Mouse (Mus musculus) myocyte (in vitro differentiated cells): ENCODE measurements around the gene Slc16a10. TPM values are rescaled to one million over a fixed set of nuclear protein-coding genes. Genes with fewer than 3 reads are reported as not detected.

Experiments
- H3K27me3 ChIP-seq: one replicate; pipeline ENCODE4 v1.6.1; 2011; ENCODE audit not compliant: control insufficient read depth, insufficient read depth, insufficient read length
- H3K36me3 ChIP-seq: one replicate; pipeline ENCODE4 v1.6.1; 2011; ENCODE audit not compliant: control insufficient read depth, insufficient read depth
- H3K4me2 ChIP-seq: one replicate; pipeline ENCODE4 v1.6.1; 2011; ENCODE audit warnings: low read depth, control low read depth
- H3K4me3 ChIP-seq: one replicate; pipeline ENCODE4 v1.5.1; 2011; ENCODE audit warnings: mild to moderate bottlenecking, control low read depth, moderate library complexity
- H3K79me2 ChIP-seq: one replicate; pipeline ENCODE4 v1.6.1; 2011; ENCODE audit not compliant: control insufficient read depth, insufficient read depth
- H3ac ChIP-seq: one replicate; pipeline ENCODE4 v1.6.1; 2011; ENCODE audit not compliant: control insufficient read depth, insufficient read length
- CEBPB ChIP-seq: IDR thresholded peaks from 2 replicates; pipeline ENCODE4 v1.6.1; 2011; ENCODE audit warnings: mild to moderate bottlenecking, moderate library complexity; ENCODE audit not compliant: poor library complexity, insufficient read depth, severe bottlenecking
- E2F4 ChIP-seq: IDR thresholded peaks from one replicate; pipeline ENCODE4 v1.6.1; 2011; ENCODE audit warnings: mild to moderate bottlenecking, control low read depth, moderate library complexity; ENCODE audit not compliant: insufficient read depth
- MAX ChIP-seq: IDR thresholded peaks from one replicate; pipeline ENCODE4 v1.6.1; 2011; ENCODE audit warnings: low read depth, mild to moderate bottlenecking, control low read depth
- MYOD1 ChIP-seq, 3 experiments: IDR thresholded peaks; one replicate each; pipeline ENCODE4 v1.6.1; 2011; ENCODE audit warnings: control low read depth in 2 of 3, low read depth in 2 of 3, mild to moderate bottlenecking in 2 of 3, moderate library complexity in 1 of 3; ENCODE audit not compliant: insufficient read length in 2 of 3, control insufficient read depth in 1 of 3
- MYOG ChIP-seq, 3 experiments: IDR thresholded peaks; one replicate each; pipeline ENCODE4 v1.6.1; 2011; ENCODE audit warnings: control low read depth in 2 of 3, low read depth in 2 of 3, mild to moderate bottlenecking in 2 of 3; ENCODE audit not compliant: insufficient read length in 2 of 3, control insufficient read depth in 1 of 3, insufficient read depth in 1 of 3
- POLR2A ChIP-seq: IDR thresholded peaks from one replicate; pipeline ENCODE4 v1.6.1; 2011; ENCODE audit warnings: low read depth, mild to moderate bottlenecking, control low read depth, moderate library complexity; ENCODE audit not compliant: insufficient read length
- POLR2AphosphoS2 ChIP-seq: IDR thresholded peaks from one replicate; pipeline ENCODE4 v1.6.1; 2011; ENCODE audit warnings: low read depth, control low read depth; ENCODE audit not compliant: insufficient read length
- REST ChIP-seq: IDR thresholded peaks from one replicate; pipeline ENCODE4 v1.6.1; 2011; ENCODE audit warnings: mild to moderate bottlenecking, control low read depth, moderate library complexity; ENCODE audit not compliant: insufficient read depth, insufficient read length
- SRF ChIP-seq: IDR thresholded peaks from one replicate; pipeline ENCODE4 v1.6.1; 2011; ENCODE audit warnings: low read depth; ENCODE audit not compliant: control insufficient read depth, insufficient read length
- TCF12 ChIP-seq: IDR thresholded peaks from one replicate; pipeline ENCODE4 v1.6.1; 2011; ENCODE audit warnings: mild to moderate bottlenecking, control low read depth; ENCODE audit not compliant: poor library complexity, insufficient read depth, severe bottlenecking
- TCF3 ChIP-seq: IDR thresholded peaks from one replicate; pipeline ENCODE4 v1.6.1; 2011; ENCODE audit warnings: low read depth, control low read depth; ENCODE audit not compliant: insufficient read length
- USF1 ChIP-seq: IDR thresholded peaks from one replicate; pipeline ENCODE4 v1.6.1; 2011; ENCODE audit warnings: low read depth, mild to moderate bottlenecking, control low read depth, moderate library complexity
- polyA plus RNA-seq: library from polyadenylated mRNA; unstranded; fragments of >200 nt; fragmentation: generic; extraction: Trizol; gene quantifications from one replicate; pipeline ENCODE4 v1.2.1, GENCODE M21; 2012; ENCODE audit warnings: missing spikeins

Slc16a10 gene
- polyA plus RNA-seq, 1 experiment: 3.5 TPM

GRCm38 (mm10) chr10:40067071-40067470, 75.0 kb downstream of the Slc16a10 start:
- Histone ChIP-seq H3ac (no peak overlapping the region), H3K4me2 (no peak overlapping the region), H3K36me3 (no peaks in the 10 kb centered on the region), H3K79me2 (no peaks in the 10 kb centered on the region), H3K4me3 (no peak overlapping the region), H3K27me3 (no peaks in the 10 kb centered on the region)
- no peak for TF ChIP-seq MYOD1 (IDR thresholded peaks at IDR 0.05; ENCODE audit: control insufficient read depth in 1 of 3, insufficient read length in 2 of 3, low read depth in 2 of 3)
- no peak for TF ChIP-seq REST
- no peak for TF ChIP-seq MYOG (IDR thresholded peaks at IDR 0.05; ENCODE audit: control insufficient read depth in 1 of 3, insufficient read depth in 1 of 3, insufficient read length in 2 of 3, low read depth in 2 of 3)
- no peak for TF ChIP-seq USF1

GRCm38 (mm10) chr10:40065357-40065756, 76.7 kb downstream of the Slc16a10 start:
- TF ChIP-seq MYOG (IDR thresholded peaks at IDR 0.05; ENCODE audit: control insufficient read depth in 1 of 3, insufficient read depth in 1 of 3, insufficient read length in 2 of 3, low read depth in 2 of 3) (no peak), CEBPB (no peak), USF1 (no peak), E2F4 (no peak), POLR2A (no peak), SRF (no peak), TCF12 (no peak), MYOD1 (IDR thresholded peaks at IDR 0.05; ENCODE audit: control insufficient read depth in 1 of 3, insufficient read length in 2 of 3, low read depth in 2 of 3) (no peak), TCF3 (no peak)
- Histone ChIP-seq H3K4me3 (no peak overlapping the region), H3K4me2 (no peak overlapping the region), H3K27me3 (no peaks in the 10 kb centered on the region), H3K36me3 (no peaks in the 10 kb centered on the region), H3K79me2 (no peaks in the 10 kb centered on the region), H3ac (no peak overlapping the region)

DNA sequence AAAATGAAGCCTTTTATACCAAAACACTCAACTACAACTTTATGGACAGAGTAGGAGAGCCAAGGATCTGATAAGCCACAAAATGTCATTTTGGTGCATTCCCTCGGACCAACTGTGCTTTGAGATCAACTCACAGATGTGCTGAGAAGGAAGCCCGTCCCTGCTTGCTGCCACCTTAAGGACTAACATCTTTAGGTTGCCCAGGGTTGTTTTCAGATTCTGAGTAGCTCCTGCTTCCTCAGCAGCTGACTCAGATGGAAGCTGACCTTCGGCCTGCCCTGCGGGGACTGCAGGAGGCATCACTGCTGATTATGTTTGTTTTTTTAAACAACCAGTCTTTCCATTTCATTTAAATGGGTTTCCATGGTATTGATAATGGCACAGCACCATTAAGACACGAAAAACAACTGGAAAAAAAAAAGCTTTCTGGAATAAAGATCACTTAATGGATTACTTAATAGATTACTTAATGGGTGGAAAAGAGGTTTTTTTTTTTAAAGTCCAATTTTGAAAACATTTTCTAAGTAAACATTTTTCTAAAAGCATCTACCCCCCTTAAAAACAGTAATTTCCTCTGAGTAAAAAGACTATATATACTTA, 78.7 kb downstream of the Slc16a10 start:
- no peaks in the 10 kb centered on the region for H3K27me3 ChIP-seq
- H3K79me2 ChIP-seq: no peaks in the 10 kb centered on the region
- H3K4me3 ChIP-seq: no peak overlapping the region
- H3K36me3 ChIP-seq: no peaks in the 10 kb centered on the region
- H3ac ChIP-seq: no peak overlapping the region
- no peak overlapping the region for H3K4me2 ChIP-seq
- TF ChIP-seq REST (no peak), POLR2AphosphoS2 (no peak), USF1 (no peak), TCF12 (no peak), POLR2A (no peak), MAX (no peak), MYOD1 (IDR thresholded peaks at IDR 0.05; ENCODE audit: control insufficient read depth in 1 of 3, insufficient read length in 2 of 3, low read depth in 2 of 3) (no peak), SRF (no peak), E2F4 (no peak), CEBPB (no peak), TCF3 (no peak), MYOG (IDR thresholded peaks at IDR 0.05; ENCODE audit: control insufficient read depth in 1 of 3, insufficient read depth in 1 of 3, insufficient read length in 2 of 3, low read depth in 2 of 3) (no peak)

GRCm38 (mm10) chr10:40062812-40063211, 79.2 kb downstream of the Slc16a10 start:
- no peaks in the 10 kb centered on the region for H3K27me3 ChIP-seq
- no peak overlapping the region for H3ac ChIP-seq
- no peaks in the 10 kb centered on the region for H3K79me2 ChIP-seq
- TF ChIP-seq USF1 (no peak), MYOG (IDR thresholded peaks at IDR 0.05; ENCODE audit: control insufficient read depth in 1 of 3, insufficient read depth in 1 of 3, insufficient read length in 2 of 3, low read depth in 2 of 3) (no peak), SRF (no peak), POLR2A (no peak), TCF12 (no peak), E2F4 (no peak), REST (no peak), POLR2AphosphoS2 (no peak), MAX (no peak), TCF3 (no peak), CEBPB (no peak), MYOD1 (IDR thresholded peaks at IDR 0.05; ENCODE audit: control insufficient read depth in 1 of 3, insufficient read length in 2 of 3, low read depth in 2 of 3) (no peak)
- no peak overlapping the region for H3K4me2 ChIP-seq
- H3K36me3 ChIP-seq: no peaks in the 10 kb centered on the region
- H3K4me3 ChIP-seq: no peak overlapping the region

DNA sequence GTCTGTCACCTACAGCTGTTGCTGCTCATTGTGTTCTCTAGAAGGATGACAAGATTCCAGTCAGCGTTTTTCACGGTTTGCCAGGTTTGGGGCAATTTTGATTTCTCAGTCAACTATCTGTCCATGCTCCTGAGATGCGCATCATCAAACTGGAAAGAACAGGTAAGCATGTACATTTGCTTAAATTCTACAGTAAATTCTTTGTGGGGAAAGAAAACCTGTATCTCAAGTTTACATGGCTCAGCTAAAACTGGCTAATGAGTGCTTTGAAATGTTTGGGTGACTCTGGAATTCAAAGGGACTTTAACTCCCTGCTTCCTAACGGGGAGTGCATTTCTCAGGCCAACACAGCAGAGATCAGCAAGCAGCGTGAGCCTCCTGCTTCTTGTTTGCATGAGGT, 80.1 kb downstream of the Slc16a10 start:
- Histone ChIP-seq H3K36me3 (no peaks in the 10 kb centered on the region), H3K4me3 (no peak overlapping the region), H3K79me2 (no peaks in the 10 kb centered on the region), H3ac (no peak overlapping the region), H3K27me3 (no peaks in the 10 kb centered on the region), H3K4me2 (no peak overlapping the region)
- TF ChIP-seq MYOG (IDR thresholded peaks at IDR 0.05; ENCODE audit: control insufficient read depth in 1 of 3, insufficient read depth in 1 of 3, insufficient read length in 2 of 3, low read depth in 2 of 3) (no peak), REST (no peak), CEBPB (no peak), TCF12 (no peak), POLR2A (no peak), POLR2AphosphoS2 (no peak), USF1 (no peak), SRF (no peak), MYOD1 (IDR thresholded peaks at IDR 0.05; ENCODE audit: control insufficient read depth in 1 of 3, insufficient read length in 2 of 3, low read depth in 2 of 3) (no peak), E2F4 (no peak), MAX (no peak), TCF3 (no peak)
